ENCODE assay signal across 26 mouse cellular contexts in genomic region chrX:20168430-20168829, GRCm38 (mm10).
DNase-seq lines count a peak whose midpoint lies in the region; ATAC-seq and TF ChIP-seq lines count a peak whose summit lies in the region.
"Had no signal": no experiment of that assay in that cellular context is flagged by ENCODE, and none has a peak within 500 bp of the region (broad histone marks: within the 10 kb centered on the region; RNA-seq: fewer than 3 reads in every experiment).

No protein-coding gene starts in this region.

- no peak for DNase-seq in left cerebral cortex, adult 2 months (ENCODE audit: extremely low spot score in 1 of 2, low spot score in 2 of 2)
- no peak for DNase-seq in layer of hippocampus, postnatal 25 days (ENCODE audit: extremely low spot score in 1 of 2, low spot score in 1 of 2)
- DNase-seq: adrenal gland, postnatal 14 days; cerebellum, adult 11-12 months; cerebellum, adult 8-10 months; cerebellum, postnatal 10 days; cerebellum, postnatal 36 days; gastrocnemius, adult 2 months; gastrocnemius, postnatal 14 days; heart, adult 18-20 months; heart, postnatal 10 days; heart, postnatal 36 days had no signal

- intact Hi-C loops in left cerebral cortex, adult 2 months (cut with DNase I), result no loop called here

- peaks cover 6% of the 10 kb centered on the region; the same call in 1 of the 2 replicates for H3K4me1 ChIP-seq in bone marrow macrophage, adult 2 months (ENCODE audit: control insufficient read depth, insufficient read depth, low read length)
- H3K4me1 ChIP-seq in neural tube, embryonic 15.5 days, result no peaks in the 10 kb centered on the region
- H3K4me1 ChIP-seq: forebrain, embryonic 10.5 days; forebrain, embryonic 13.5 days; heart, embryonic 12.5 days; heart, embryonic 15.5 days; hindbrain, embryonic 10.5 days; hindbrain, embryonic 13.5 days; intestine, embryonic 15.5 days had no signal

- peak; percentile 53 for ATAC-seq in CD4-positive, CD25-positive, alpha-beta regulatory T cell, adult 4 months
- peak; percentile 39; the same call in 1 of the 2 replicates for ATAC-seq in megakaryocyte progenitor cell, adult 5-6 weeks (replicated peaks; ENCODE audit: poor library complexity)
- ATAC-seq in neural tube, embryonic 15.5 days (ENCODE audit: low FRiP score), result no peak
- ATAC-seq: forebrain, embryonic 13.5 days; forebrain, embryonic 16.5 days; hindbrain, embryonic 16.5 days; intestine, embryonic 15.5 days; Patski had no signal

- no peak for TF ChIP-seq CTCF in bone marrow macrophage, adult 2 months (IDR thresholded peaks at IDR 0.05; ENCODE audit: low read depth, low read length)
- TF ChIP-seq CTCF in left cerebral cortex, adult 2 months (IDR thresholded peaks at IDR 0.05), result no peak

- H3K9ac ChIP-seq in neural tube, embryonic 15.5 days (replicated peaks), result no peak overlapping the region
- H3K9ac ChIP-seq: forebrain, embryonic 13.5 days; heart, embryonic 12.5 days; heart, embryonic 15.5 days; hindbrain, embryonic 13.5 days; intestine, embryonic 15.5 days had no signal

- no peak for TF ChIP-seq POLR2A in bone marrow macrophage, adult 2 months (IDR thresholded peaks at IDR 0.05; ENCODE audit: borderline replicate concordance, low read depth, low read length)

- H3K27ac ChIP-seq in bone marrow macrophage, adult 2 months (ENCODE audit: insufficient read depth, low read depth, low read length), result peak overlapping the region; percentile 23; the same call in 1 of the 2 replicates
- no peak overlapping the region for H3K27ac ChIP-seq in neural tube, embryonic 15.5 days (replicated peaks)
- no peak overlapping the region for H3K27ac ChIP-seq in left cerebral cortex, adult 2 months
- H3K27ac ChIP-seq: forebrain, embryonic 10.5 days; forebrain, embryonic 13.5 days; gastrocnemius, adult 2 months; heart, embryonic 15.5 days; hindbrain, embryonic 10.5 days; hindbrain, embryonic 13.5 days; intestine, embryonic 15.5 days had no signal

- no peaks in the 10 kb centered on the region for H3K36me3 ChIP-seq in neural tube, embryonic 15.5 days
- H3K36me3 ChIP-seq: forebrain, embryonic 10.5 days; heart, embryonic 12.5 days; heart, embryonic 15.5 days; hindbrain, embryonic 10.5 days; hindbrain, embryonic 13.5 days; intestine, embryonic 15.5 days had no signal

- no peak overlapping the region for H3K4me3 ChIP-seq in bone marrow macrophage, adult 2 months (ENCODE audit: insufficient read depth, low read length)
- no peak overlapping the region for H3K4me3 ChIP-seq in neural tube, embryonic 15.5 days (replicated peaks)
- H3K4me3 ChIP-seq in left cerebral cortex, adult 2 months, result no peak overlapping the region
- H3K4me3 ChIP-seq: forebrain, embryonic 10.5 days; forebrain, embryonic 13.5 days; gastrocnemius, adult 2 months; heart, embryonic 12.5 days; heart, embryonic 15.5 days; hindbrain, embryonic 10.5 days; hindbrain, embryonic 13.5 days; intestine, embryonic 15.5 days had no signal

- no peak overlapping the region for H3K4me2 ChIP-seq in neural tube, embryonic 15.5 days
- H3K4me2 ChIP-seq: forebrain, embryonic 13.5 days; heart, embryonic 12.5 days; heart, embryonic 15.5 days; hindbrain, embryonic 13.5 days; intestine, embryonic 15.5 days had no signal

- no peaks in the 10 kb centered on the region for H3K9me3 ChIP-seq in neural tube, embryonic 15.5 days (replicated peaks)
- H3K9me3 ChIP-seq: forebrain, embryonic 10.5 days; forebrain, embryonic 13.5 days; heart, embryonic 12.5 days; heart, embryonic 15.5 days; hindbrain, embryonic 10.5 days; hindbrain, embryonic 13.5 days; intestine, embryonic 15.5 days had no signal

- H3K27me3 ChIP-seq in neural tube, embryonic 15.5 days (replicated peaks), result no peaks in the 10 kb centered on the region
- H3K27me3 ChIP-seq: forebrain, embryonic 13.5 days; heart, embryonic 12.5 days; heart, embryonic 15.5 days; hindbrain, embryonic 13.5 days; intestine, embryonic 15.5 days had no signal
